Mouse (Mus musculus): ENCODE data around the gene Tmem53. TPM values are rescaled to one million over a fixed set of nuclear protein-coding genes. Genes with fewer than 3 reads are reported as not detected.

Gene Tmem53
- polyA plus RNA-seq, 1 experiment from 2014 or later = 12.9 TPM

GRCm38 (mm10) chr4:117280397-117280930 lies 28.7 kb downstream of the Tmem53 start:
- Histone ChIP-seq H3K27ac (replicated peaks) (no peak overlapping the region), H3K9ac (ENCODE audit: low read length) (no peak overlapping the region), H3K9me3 (ENCODE audit: control insufficient read depth, low read length) (no peaks in the 10 kb centered on the region), H3K27me3 (ENCODE audit: control insufficient read depth, insufficient read depth, low read length) (no peaks in the 10 kb centered on the region), H3K4me1 (replicated peaks; ENCODE audit: control insufficient read depth, insufficient read depth) (no peaks in the 10 kb centered on the region; the same call in 1 of the 2 replicates), H3K36me3 (ENCODE audit: control insufficient read depth, insufficient read depth, low read length) (peaks cover 25% of the 10 kb centered on the region; the same call in 1 of the 2 replicates), H3K4me3 (ENCODE audit: low read depth, low read length) (no peak overlapping the region), H3K4me2 (replicated peaks; ENCODE audit: low read depth) (no peak overlapping the region)
- ATAC-seq (ENCODE audit: low FRiP score, low TSS enrichment) (no peak), DNase-seq (ENCODE audit: low spot score) (no peak)
- TF ChIP-seq CTCF (IDR thresholded peaks at IDR 0.05; ENCODE audit: low read depth) = no peak
- TF ChIP-seq EP300 (optimal IDR thresholded peaks at IDR 0.05) = no peak
- 83% methylated on average over 8 of the region's 8 CpGs for WGBS

DNA sequence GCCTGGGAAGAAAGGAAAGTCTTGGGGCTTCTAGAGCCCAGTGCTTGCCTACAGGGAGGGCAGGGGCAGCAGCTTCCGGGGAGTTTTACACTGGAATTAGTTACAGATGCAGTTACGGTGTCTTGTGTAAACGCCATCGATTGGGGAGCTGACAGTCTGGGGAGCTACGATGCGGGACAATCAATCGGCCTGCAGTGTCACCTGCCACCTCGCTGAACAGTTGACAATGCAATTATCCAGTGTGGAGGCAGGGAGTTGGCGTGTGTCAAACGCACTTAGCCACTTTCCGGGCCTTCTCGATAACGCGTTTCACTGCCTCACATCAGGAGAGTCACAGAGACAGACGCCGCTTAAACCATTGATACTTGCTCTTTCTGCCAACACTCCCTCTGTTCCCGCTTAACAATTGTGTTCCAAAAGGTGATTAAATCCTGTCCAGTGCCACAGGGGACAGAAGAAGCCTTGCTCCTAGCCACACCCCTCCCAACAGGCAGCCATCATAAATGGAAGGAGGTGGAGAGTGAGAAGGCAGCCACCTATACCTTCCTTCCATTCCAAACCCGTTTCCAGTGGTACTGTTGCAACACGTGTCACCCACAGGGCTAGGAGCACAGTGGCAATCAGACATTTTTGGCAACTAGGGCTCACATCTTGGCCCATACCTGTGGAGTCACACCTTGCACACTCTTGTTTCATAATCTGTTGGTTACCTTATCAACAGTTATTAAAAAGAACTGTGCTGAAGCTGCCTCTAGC lies 29.5 kb downstream of the Tmem53 start:
- DNase-seq (ENCODE audit: low spot score) (no peak), ATAC-seq (ENCODE audit: low FRiP score, low TSS enrichment) (no peak)
- no peaks in the 10 kb centered on the region for H3K27me3 ChIP-seq (ENCODE audit: control insufficient read depth, insufficient read depth, low read length)
- no peak overlapping the region for H3K27ac ChIP-seq (replicated peaks)
- no peak overlapping the region for H3K9ac ChIP-seq (ENCODE audit: low read length)
- TF ChIP-seq EP300 (optimal IDR thresholded peaks at IDR 0.05) = no peak
- no peak for TF ChIP-seq CTCF (IDR thresholded peaks at IDR 0.05; ENCODE audit: low read depth)
- H3K9me3 ChIP-seq (ENCODE audit: control insufficient read depth, low read length) = no peaks in the 10 kb centered on the region
- peaks cover 23% of the 10 kb centered on the region; the same call in 1 of the 2 replicates for H3K36me3 ChIP-seq (ENCODE audit: control insufficient read depth, insufficient read depth, low read length)
- H3K4me1 ChIP-seq (replicated peaks; ENCODE audit: control insufficient read depth, insufficient read depth) = no peaks in the 10 kb centered on the region; the same call in 1 of the 2 replicates
- no peak overlapping the region for H3K4me2 ChIP-seq (replicated peaks; ENCODE audit: low read depth)
- WGBS = 65% methylated on average over 19 of the region's 19 CpGs
- no peak overlapping the region for H3K4me3 ChIP-seq (ENCODE audit: low read depth, low read length)

DNA sequence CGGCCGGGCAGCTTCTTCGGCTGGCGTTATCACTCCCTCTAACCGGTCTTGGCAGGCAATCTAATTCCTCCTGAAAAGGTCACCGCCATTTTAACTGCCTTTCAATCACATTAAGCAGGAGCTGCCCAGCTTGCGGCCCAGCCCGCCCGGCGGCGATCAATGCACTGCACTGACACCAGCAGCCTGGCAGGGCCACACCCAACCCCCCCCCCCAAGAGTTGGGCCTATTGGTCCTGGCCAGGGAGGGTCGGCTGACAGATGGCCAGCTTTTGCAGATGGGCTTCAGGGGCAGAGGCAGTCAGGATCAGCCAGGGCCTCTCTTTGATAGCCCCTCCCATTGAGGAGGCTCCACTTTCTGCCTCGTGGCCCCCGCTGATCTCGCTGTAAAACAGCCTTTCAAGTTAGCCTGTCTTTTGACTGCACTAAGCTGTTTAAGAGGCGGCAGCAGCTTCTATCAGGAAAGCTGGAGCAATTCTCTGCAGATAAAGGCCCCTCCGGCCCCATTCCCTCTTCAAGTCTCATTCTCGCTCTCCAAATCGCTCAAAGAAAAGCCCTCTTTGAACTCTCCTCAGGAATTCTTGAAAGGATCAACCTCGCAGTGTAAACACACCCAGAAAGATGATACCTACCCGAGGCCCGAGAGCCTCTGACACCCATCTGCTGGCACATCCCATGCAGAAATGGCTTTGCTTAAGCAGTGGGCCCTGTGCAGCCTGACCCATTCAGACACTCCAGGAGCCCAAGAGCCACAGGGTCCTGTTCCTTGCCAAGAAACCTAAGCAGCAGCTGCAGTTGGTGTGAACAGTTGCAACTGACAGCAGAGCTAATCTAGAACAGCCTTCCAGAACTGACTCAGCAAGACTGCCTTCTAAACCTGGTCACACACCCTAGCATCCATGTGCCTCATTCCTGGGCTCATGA lies 31.8 kb downstream of the Tmem53 start:
- H3K9me3 ChIP-seq (ENCODE audit: control insufficient read depth, low read length) = no peaks in the 10 kb centered on the region
- H3K9ac ChIP-seq (ENCODE audit: low read length) = 0 out of 2 replicates have a peak overlapping the region, but pooled peaks have one; percentile 14
- TF ChIP-seq CTCF (IDR thresholded peaks at IDR 0.05; ENCODE audit: low read depth) (no peak), EP300 (optimal IDR thresholded peaks at IDR 0.05) (no peak)
- H3K36me3 ChIP-seq (ENCODE audit: control insufficient read depth, insufficient read depth, low read length) = peaks cover 17% of the 10 kb centered on the region; the same call in 1 of the 2 replicates
- no peak overlapping the region for H3K27ac ChIP-seq (replicated peaks)
- H3K4me2 ChIP-seq (replicated peaks; ENCODE audit: low read depth) = no peak overlapping the region
- no peaks in the 10 kb centered on the region for H3K27me3 ChIP-seq (ENCODE audit: control insufficient read depth, insufficient read depth, low read length)
- peak; percentile 33; the same call in 1 of the 2 replicates for ATAC-seq (ENCODE audit: low FRiP score, low TSS enrichment)
- no peak overlapping the region for H3K4me3 ChIP-seq (ENCODE audit: low read depth, low read length)
- H3K4me1 ChIP-seq (replicated peaks; ENCODE audit: control insufficient read depth, insufficient read depth) = no peaks in the 10 kb centered on the region
- WGBS = 38% methylated on average over 22 of the region's 22 CpGs
- peak; percentile 51 for DNase-seq (ENCODE audit: low spot score)

GRCm38 (mm10) chr4:117284363-117284762 lies 32.6 kb downstream of the Tmem53 start:
- no peaks in the 10 kb centered on the region for H3K9me3 ChIP-seq (ENCODE audit: control insufficient read depth, low read length)
- WGBS = 39% methylated on average over 4 of the region's 4 CpGs
- TF ChIP-seq EP300 (optimal IDR thresholded peaks at IDR 0.05) (no peak), CTCF (IDR thresholded peaks at IDR 0.05; ENCODE audit: low read depth) (no peak)
- no peak overlapping the region for H3K27ac ChIP-seq (replicated peaks)
- DNase-seq (ENCODE audit: low spot score) = no peak
- no peak overlapping the region for H3K9ac ChIP-seq (ENCODE audit: low read length)
- no peak for ATAC-seq (ENCODE audit: low FRiP score, low TSS enrichment)
- H3K4me3 ChIP-seq (ENCODE audit: low read depth, low read length) = no peak overlapping the region
- no peaks in the 10 kb centered on the region for H3K27me3 ChIP-seq (ENCODE audit: control insufficient read depth, insufficient read depth, low read length)
- no peak overlapping the region for H3K4me2 ChIP-seq (replicated peaks; ENCODE audit: low read depth)
- H3K4me1 ChIP-seq (replicated peaks; ENCODE audit: control insufficient read depth, insufficient read depth) = no peaks in the 10 kb centered on the region
- peaks cover 14% of the 10 kb centered on the region; the same call in 1 of the 2 replicates for H3K36me3 ChIP-seq (ENCODE audit: control insufficient read depth, insufficient read depth, low read length)

DNA sequence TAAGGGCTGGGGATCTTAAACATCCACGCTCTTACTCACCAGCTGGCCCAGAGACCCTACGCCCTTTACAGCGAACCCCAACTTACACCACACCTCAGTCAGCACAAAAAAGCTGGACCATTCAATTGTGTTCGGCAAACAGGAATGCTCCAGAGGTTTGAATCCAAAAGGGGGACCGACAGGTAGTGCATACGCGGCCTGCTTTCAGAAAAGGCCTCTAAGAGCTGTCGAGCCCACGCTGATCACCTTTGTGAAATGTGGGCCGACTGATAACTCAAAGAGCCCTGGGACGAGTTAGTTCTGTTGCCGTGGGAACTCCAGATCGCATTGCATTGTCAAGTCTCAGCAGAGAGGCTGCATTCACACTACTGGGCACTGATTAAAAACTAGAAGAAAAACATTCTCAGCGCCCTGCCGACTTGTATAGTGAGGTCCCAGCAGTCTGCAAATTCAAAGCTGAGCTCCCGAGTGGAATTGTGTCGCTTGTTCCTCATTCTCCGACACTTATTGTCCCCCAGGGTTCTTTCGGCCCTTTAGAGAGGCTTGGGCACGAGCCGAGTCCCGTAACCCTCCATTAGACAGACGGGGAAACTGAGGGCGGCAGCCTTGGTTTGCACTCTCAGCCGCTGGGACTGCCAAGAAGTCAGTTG lies 36.7 kb downstream of the Tmem53 start:
- no peak for TF ChIP-seq EP300 (optimal IDR thresholded peaks at IDR 0.05)
- no peak for TF ChIP-seq CTCF (IDR thresholded peaks at IDR 0.05; ENCODE audit: low read depth)

More for the DNA sequence above, 36.7 kb downstream of the Tmem53 start:
- Histone ChIP-seq H3K4me3 (ENCODE audit: low read depth, low read length) (peak overlapping the region; percentile 72), H3K4me2 (replicated peaks; ENCODE audit: low read depth) (peak overlapping the region; percentile 76), H3K27ac (replicated peaks) (peak overlapping the region; percentile 98), H3K27me3 (ENCODE audit: control insufficient read depth, insufficient read depth, low read length) (no peaks in the 10 kb centered on the region), H3K9ac (ENCODE audit: low read length) (peak overlapping the region; percentile 86), H3K9me3 (ENCODE audit: control insufficient read depth, low read length) (no peaks in the 10 kb centered on the region), H3K4me1 (replicated peaks; ENCODE audit: control insufficient read depth, insufficient read depth) (no peaks in the 10 kb centered on the region), H3K36me3 (ENCODE audit: control insufficient read depth, insufficient read depth, low read length) (peaks cover 12% of the 10 kb centered on the region; the same call in 1 of the 2 replicates)
- DNase-seq (ENCODE audit: low spot score) = no peak
- ATAC-seq (ENCODE audit: low FRiP score, low TSS enrichment) = no peak
- WGBS = 19% methylated on average over 25 of the region's 25 CpGs
